Mouse (Mus musculus): ENCODE results near the gene Mobp. TPM values are rescaled to one million over a fixed set of nuclear protein-coding genes. Genes with fewer than 3 reads are reported as not detected.
A peak's percentile ranks its signal among the peaks of the same experiment; 100 is the strongest.

The Mobp gene
- polyA plus RNA-seq, 1 experiment from 2014 or later: not detected

- Histone ChIP-seq H3K27me3 (replicated peaks) (no peaks in the 10 kb centered on the region), H3K27ac (replicated peaks) (0 out of 2 replicates have a peak overlapping the region, but pooled peaks have one; percentile 13), H3K9ac (no peak overlapping the region), H3K36me3 (no peaks in the 10 kb centered on the region), H3K9me3 (no peaks in the 10 kb centered on the region), H3K4me1 (peaks cover 40% of the 10 kb centered on the region), H3K4me2 (0 out of 2 replicates have a peak overlapping the region, but pooled peaks have one; percentile 9), H3K4me3 (no peak overlapping the region)
- ATAC-seq (ENCODE audit: extremely low read depth, insufficient number of reproducible peaks, low FRiP score, low TSS enrichment): no peak
- WGBS: 58% methylated on average over 11 of the region's 11 CpGs
These were observed 65.5 kb downstream of the Mobp start for GRCm38 (mm10) chr9:120214978-120215495.

- Histone ChIP-seq H3K4me3 (no peak overlapping the region), H3K36me3 (no peaks in the 10 kb centered on the region), H3K9me3 (no peaks in the 10 kb centered on the region), H3K4me1 (peaks cover 45% of the 10 kb centered on the region), H3K27me3 (replicated peaks) (no peaks in the 10 kb centered on the region; the same call in 1 of the 2 replicates), H3K4me2 (no peak overlapping the region), H3K27ac (replicated peaks) (0 out of 2 replicates have a peak overlapping the region, but pooled peaks have one; percentile 7), H3K9ac (no peak overlapping the region)
- no peak for ATAC-seq (ENCODE audit: extremely low read depth, insufficient number of reproducible peaks, low FRiP score, low TSS enrichment)
- 33% methylated on average over 3 of the region's 3 CpGs for WGBS
These were observed 69.9 kb downstream of the Mobp start for GRCm38 (mm10) chr9:120219411-120219810.

Other genes with a start within 250 kb of the Mobp start
- 21.4 and 23.8 TPM in 2 replicates for gene Gorasp1, start 212.1 kb upstream of the Mobp start, polyA plus RNA-seq (2015; fragmentation: Nextera tagmentation; extraction: Ambion mirVana)
- gene Ttc21a, start 212.1 kb upstream of the Mobp start, polyA plus RNA-seq (2015; fragmentation: Nextera tagmentation; extraction: Ambion mirVana): 0.17 and 0.27 TPM in 2 replicates
- gene Csrnp1, start 165.0 kb upstream of the Mobp start, polyA plus RNA-seq (2015; fragmentation: Nextera tagmentation; extraction: Ambion mirVana): 5.7 and 6.8 TPM in 2 replicates
- gene Xirp1, start 126.1 kb upstream of the Mobp start, polyA plus RNA-seq (2015; fragmentation: Nextera tagmentation; extraction: Ambion mirVana): 44.6 and 47.2 TPM in 2 replicates
- 7.2 and 9.3 TPM in 2 replicates for gene Cx3cr1, start 79.8 kb upstream of the Mobp start, polyA plus RNA-seq (2015; fragmentation: Nextera tagmentation; extraction: Ambion mirVana)
- 0.13 TPM in 1 of 2 replicates, not detected in the other for gene Ccr8, start 57.6 kb upstream of the Mobp start, polyA plus RNA-seq (2015; fragmentation: Nextera tagmentation; extraction: Ambion mirVana)
- gene Slc25a38, start 39.3 kb upstream of the Mobp start, polyA plus RNA-seq (2015; fragmentation: Nextera tagmentation; extraction: Ambion mirVana): 18.7 and 26.2 TPM in 2 replicates
- gene Rpsa, start 22.0 kb upstream of the Mobp start, polyA plus RNA-seq (2015; fragmentation: Nextera tagmentation; extraction: Ambion mirVana): 944 and 956 TPM in 2 replicates
- 0.36 and 0.66 TPM in 2 replicates for gene Myrip, start 151.8 kb downstream of the Mobp start, polyA plus RNA-seq (2015; fragmentation: Nextera tagmentation; extraction: Ambion mirVana)

Measured in heart, embryonic 13.5 days (tissue).